Mouse (Mus musculus): ENCODE results near the gene Capn15. TPM values are rescaled to one million over a fixed set of nuclear protein-coding genes. Genes with fewer than 3 reads are reported as not detected.

Capn15 gene
- total RNA-seq, 1 experiment from 2014 or later = 2.3 TPM

Other genes with a start within 250 kb of the Capn15 start
- gene Mslnl, start 249.8 kb downstream of the Capn15 start, total RNA-seq (2017) = not detected in 3 replicates
- gene Msln, start 231.4 kb downstream of the Capn15 start, total RNA-seq (2017) = not detected in 3 replicates
- gene Narfl, start 212.0 kb downstream of the Capn15 start, total RNA-seq (2017) = 22.3 to 32.1 TPM (median 27.3 TPM) in 3 replicates
- gene Haghl, start 200.1 kb downstream of the Capn15 start, total RNA-seq (2017) = 16.0 to 49.1 TPM (median 25.3 TPM) in 3 replicates
- not detected in 3 replicates for gene Ccdc78, start 199.2 kb downstream of the Capn15 start, total RNA-seq (2017)
- gene Fam173a, start 192.9 kb downstream of the Capn15 start, total RNA-seq (2017) = 30.7 to 53.7 TPM (median 38.7 TPM) in 3 replicates
- gene AC134908.4, start 190.1 kb downstream of the Capn15 start, total RNA-seq (2017) = not detected in 3 replicates
- gene Metrn, start 188.7 kb downstream of the Capn15 start, total RNA-seq (2017) = 5.1 to 6.4 TPM (median 6.1 TPM) in 3 replicates
- not detected in 3 replicates for gene Fbxl16, start 176.7 kb downstream of the Capn15 start, total RNA-seq (2017)
- 10.7 to 16.6 TPM (median 15.6 TPM) in 3 replicates for gene Wdr24, start 162.2 kb downstream of the Capn15 start, total RNA-seq (2017)
- gene Jmjd8, start 156.9 kb downstream of the Capn15 start, total RNA-seq (2017) = 7.9 to 20.3 TPM (median 11.0 TPM) in 3 replicates
- gene Stub1, start 152.4 kb downstream of the Capn15 start, total RNA-seq (2017) = 74.5 to 81.4 TPM (median 75.3 TPM) in 3 replicates
- gene Rhbdl1, start 148.5 kb downstream of the Capn15 start, total RNA-seq (2017) = 1.8 TPM in 1 of 3 replicates, not detected in the others
- gene Gm20683, start 144.0 kb downstream of the Capn15 start, total RNA-seq (2017) = 0.43 to 2.9 TPM (median 2.1 TPM) in 3 replicates
- 17.6 to 38.7 TPM (median 34.3 TPM) in 3 replicates for gene Rhot2, start 140.9 kb downstream of the Capn15 start, total RNA-seq (2017)
- 2.9 to 7.7 TPM (median 3.4 TPM) in 3 replicates for gene Wdr90, start 124.3 kb downstream of the Capn15 start, total RNA-seq (2017)
- gene Mcrip2, start 117.0 kb downstream of the Capn15 start, total RNA-seq (2017) = 1.1 to 5.7 TPM (median 1.6 TPM) in 3 replicates
- 1.3 to 10.0 TPM (median 7.0 TPM) in 3 replicates for gene Mettl26, start 110.7 kb downstream of the Capn15 start, total RNA-seq (2017)
- gene Wfikkn1, start 104.9 kb downstream of the Capn15 start, total RNA-seq (2017) = 1.0 to 2.1 TPM (median 1.4 TPM) in 3 replicates
- gene Rab40c, start 66.1 kb downstream of the Capn15 start, total RNA-seq (2017) = 3.5 to 7.1 TPM (median 3.8 TPM) in 3 replicates
- 13.5 to 34.1 TPM (median 18.4 TPM) in 3 replicates for gene Pigq, start 40.9 kb downstream of the Capn15 start, total RNA-seq (2017)
- gene Nhlrc4, start 40.8 kb downstream of the Capn15 start, total RNA-seq (2017) = not detected in 3 replicates
- not detected in 3 replicates for gene A930017K11Rik, start 33.2 kb downstream of the Capn15 start, total RNA-seq (2017)
- gene Rab11fip3, start 83.8 kb upstream of the Capn15 start, total RNA-seq (2017) = 0.32 to 4.0 TPM (median 1.2 TPM) in 3 replicates
- 7.7 to 13.9 TPM (median 12.5 TPM) in 3 replicates for gene Decr2, start 104.5 kb upstream of the Capn15 start, total RNA-seq (2017)
- gene Nme4, start 109.8 kb upstream of the Capn15 start, total RNA-seq (2017) = 1.1 TPM in 1 of 3 replicates, not detected in the others
- gene Tmem8, start 127.5 kb upstream of the Capn15 start, total RNA-seq (2017) = 7.4 to 10.9 TPM (median 8.5 TPM) in 3 replicates
- 13.0 to 19.6 TPM (median 13.9 TPM) in 3 replicates for gene Mrpl28, start 137.7 kb upstream of the Capn15 start, total RNA-seq (2017)
- 163 to 305 TPM (median 248 TPM) in 3 replicates for gene Axin1, start 152.9 kb upstream of the Capn15 start, total RNA-seq (2017)
- gene Pdia2, start 213.3 kb upstream of the Capn15 start, total RNA-seq (2017) = not detected in 3 replicates
- 0.49 TPM in 1 of 3 replicates, not detected in the others for gene Rgs11, start 217.2 kb upstream of the Capn15 start, total RNA-seq (2017)
- gene Arhgdig, start 222.0 kb upstream of the Capn15 start, total RNA-seq (2017) = not detected in 3 replicates

Measured in monocyte, adult 5-6 weeks (primary cell).